Mouse (Mus musculus) adrenal gland, adult (tissue): Measurements from ENCODE around the gene Slc47a2.

Source experiments
- DNase-seq, 2 experiments: peaks; one replicate each; pipeline ENCODE4 v3.0.0; 2022 to 2023; ENCODE audit warnings: low spot score in 1 of 2; ENCODE audit not compliant: inconsistent age in 2 of 2

The Slc47a2 gene

DNA sequence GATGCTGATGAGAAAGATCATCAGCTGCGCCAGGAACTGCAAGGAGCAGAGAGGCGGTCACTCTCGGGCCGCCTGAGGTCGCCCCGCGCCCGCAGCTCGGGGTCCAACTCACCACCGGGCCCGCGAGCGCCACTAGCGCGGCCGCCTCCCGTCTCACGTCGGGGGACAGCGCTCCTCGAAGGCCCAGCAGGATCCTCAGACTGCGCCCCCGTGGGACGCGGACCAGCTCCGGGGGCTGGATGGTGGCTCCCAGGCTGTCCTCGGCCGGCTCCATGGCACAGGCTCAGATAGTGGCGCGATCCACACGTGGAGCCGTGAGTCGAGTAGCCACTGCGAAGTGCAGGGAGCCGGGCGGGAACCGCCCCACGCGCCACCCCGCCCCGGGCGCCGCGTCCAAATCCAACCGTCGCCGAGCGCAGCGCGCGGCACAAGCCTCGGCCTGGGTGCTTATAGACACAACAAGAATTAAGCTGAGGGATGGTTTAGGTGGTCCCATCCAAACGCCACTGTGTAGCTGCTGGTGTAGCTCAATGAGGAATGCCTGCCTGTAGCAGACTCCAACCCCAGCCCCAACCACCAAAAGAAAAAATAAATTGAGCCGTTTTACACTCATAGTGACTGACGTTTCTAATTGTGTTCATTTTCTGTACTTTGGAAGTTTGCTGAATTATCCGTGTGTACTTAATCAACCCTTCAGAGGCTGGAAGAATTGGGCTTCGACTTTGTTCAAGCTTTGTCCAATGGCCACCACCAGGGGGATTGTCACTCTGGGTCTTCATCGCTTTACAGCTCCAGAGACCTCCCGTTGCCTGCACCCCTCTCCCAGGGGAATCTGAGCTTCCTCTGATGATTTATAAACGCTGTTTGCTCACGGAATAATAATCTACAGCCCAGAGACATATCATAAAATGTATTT is at the start of gene Slc47a2:
Gene Slc47a2, minus strand, starts transcription at position 356 of the 916 bp plus-strand sequence.
- DNase-seq, result peak; percentile 5 to 44

GRCm38 (mm10) chr11:61388936-61389335 is 46.3 kb upstream of the Slc47a2 start:
- DNase-seq, result no peak

- peak in 1 of 2 experiments; percentile 61 for DNase-seq
These were observed 45.4 kb upstream of the Slc47a2 start for GRCm38 (mm10) chr11:61388012-61388411.

GRCm38 (mm10) chr11:61387233-61387632 is 44.6 kb upstream of the Slc47a2 start:
- DNase-seq, result no peak

DNA sequence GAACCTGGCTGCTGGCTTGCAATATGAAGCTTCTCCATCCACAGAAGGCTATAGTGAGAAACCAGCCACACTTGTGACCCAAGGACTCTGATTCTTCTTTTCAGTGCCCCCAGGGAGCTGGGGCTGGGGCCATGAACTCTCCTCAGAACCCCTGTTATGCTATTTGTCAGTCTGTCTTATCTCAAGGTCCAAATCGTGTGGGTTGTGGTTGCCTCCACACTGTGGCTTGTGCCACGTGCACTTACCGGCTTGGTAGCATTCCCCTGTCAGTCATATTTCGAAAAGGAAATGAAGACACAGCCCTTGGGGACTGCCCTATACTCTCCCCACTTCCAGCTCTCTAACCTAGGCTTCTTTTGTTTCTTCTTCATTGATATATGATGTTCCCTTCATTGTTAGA is 43.1 kb upstream of the Slc47a2 start:
- DNase-seq, result no peak

GRCm38 (mm10) chr11:61381272-61381671 is 38.6 kb upstream of the Slc47a2 start:
- DNase-seq, result no peak

DNA sequence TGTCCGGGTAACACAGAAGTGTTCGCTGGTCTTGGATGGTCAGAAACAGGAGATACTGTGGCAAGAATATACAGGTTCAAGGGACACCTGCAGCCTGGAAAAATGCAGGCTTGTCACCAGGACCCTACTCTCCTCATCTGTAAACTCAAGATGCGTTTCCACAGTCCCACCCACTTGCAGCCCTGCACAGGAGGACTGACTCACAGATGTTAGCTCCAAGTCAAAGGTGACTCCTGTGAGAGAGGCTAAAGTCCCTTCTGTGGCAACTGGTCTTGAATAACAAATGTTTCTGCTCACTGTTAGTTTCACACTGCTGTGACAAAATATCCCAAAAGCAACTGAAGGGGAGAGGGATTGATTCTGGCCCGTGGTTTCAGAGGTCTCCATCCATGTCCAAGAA is 36.0 kb upstream of the Slc47a2 start:
- DNase-seq, result no peak

DNA sequence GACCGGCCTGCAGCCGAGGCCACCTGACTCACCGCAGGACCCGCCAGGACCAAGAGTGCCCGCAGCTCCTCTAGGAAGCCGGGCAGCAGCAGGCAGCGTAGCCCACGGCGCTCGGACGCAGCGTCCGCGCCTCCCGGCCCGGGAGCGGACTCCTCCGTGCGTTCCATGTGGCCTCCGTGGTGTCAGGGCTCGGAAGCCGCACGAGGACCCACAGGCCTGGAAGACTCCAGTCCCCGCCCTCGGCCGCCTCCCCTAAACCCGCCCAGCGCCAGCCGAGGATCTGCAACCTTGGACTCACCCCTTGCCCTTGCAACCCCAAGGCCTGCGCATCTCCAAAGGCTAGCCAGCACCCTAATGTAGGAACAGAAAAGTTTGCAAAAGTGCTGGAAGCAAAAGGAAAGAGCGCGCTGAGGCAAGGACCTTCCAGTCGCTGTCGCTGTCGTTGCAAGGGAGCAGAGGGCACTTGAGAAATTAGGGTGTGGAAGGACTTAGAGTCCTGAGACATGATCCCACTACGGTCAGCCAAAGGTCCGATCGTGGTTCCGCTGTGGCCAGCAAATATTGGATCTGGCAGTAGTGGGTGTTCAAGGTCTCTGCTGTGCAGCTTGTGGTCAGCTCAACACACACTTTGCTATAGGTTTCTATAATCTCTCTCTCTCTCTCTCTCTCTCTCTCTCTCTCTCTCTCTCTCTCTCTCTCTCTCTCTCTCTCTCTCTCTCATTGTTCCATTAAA is 35.4 kb upstream of the Slc47a2 start, which contains the start of gene Slc47a1:
Gene Slc47a1, minus strand, starts transcription at position 465 of the 733 bp plus-strand sequence.
- DNase-seq, result peak; percentile 50 to 80

- DNase-seq, result no peak
These were observed 26.0 kb upstream of the Slc47a2 start for GRCm38 (mm10) chr11:61368668-61369067.

DNA sequence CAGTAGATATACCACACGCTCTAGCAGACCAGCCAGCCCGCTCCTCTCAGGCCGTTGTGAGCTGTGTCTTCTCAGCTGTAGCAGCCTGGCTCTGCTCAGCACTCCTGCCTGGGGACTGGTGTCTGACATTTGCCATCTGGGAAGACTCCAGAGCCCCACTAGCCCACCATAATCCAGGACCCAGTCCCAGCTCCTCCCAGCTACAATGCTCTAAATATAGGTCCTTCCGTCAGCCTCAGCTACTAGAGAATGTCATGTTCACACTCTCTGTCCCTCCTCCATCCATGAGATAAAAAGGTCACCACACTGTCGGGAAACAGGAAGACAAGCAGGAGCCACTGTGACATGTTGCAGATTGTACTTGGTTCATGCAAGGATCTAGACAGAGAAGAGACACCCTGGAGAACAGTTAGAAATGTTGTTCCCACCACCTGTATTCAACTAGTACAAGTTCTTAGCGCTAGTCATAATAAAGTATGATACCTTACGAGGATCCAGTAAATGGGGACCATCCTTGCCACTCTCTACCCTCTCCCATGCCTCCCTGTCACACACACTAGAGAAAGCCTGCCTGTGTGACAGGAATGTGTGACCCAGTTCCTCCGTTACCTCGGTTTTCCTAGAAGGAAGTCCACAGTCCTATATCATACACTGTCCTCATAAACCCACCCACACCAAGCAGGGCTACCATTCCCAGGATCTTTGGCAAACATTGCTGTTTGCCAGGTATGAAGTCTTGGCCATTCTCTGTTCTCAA is 24.0 kb upstream of the Slc47a2 start:
- DNase-seq, result no peak

DNA sequence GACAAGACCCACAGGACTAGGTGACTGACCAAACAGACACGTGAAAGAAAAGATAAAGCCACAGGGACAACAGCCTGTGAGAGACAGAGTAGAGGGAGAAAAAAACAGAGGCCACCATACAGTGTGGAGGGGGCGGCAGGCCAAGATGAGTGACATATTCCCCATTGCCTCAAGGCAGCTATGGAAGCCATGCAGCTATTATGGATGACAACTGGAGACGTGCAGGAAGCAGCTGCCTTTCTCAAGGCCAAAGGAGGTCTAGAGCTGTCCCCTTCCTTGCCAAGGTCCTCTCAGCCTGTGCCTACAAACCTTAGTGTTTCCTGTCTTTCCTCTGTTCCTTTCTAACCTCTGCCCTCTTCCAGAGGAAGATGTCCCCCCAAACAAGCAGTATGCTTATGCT is 23.3 kb upstream of the Slc47a2 start:
- DNase-seq, result no peak

GRCm38 (mm10) chr11:61364096-61364495 is 21.4 kb upstream of the Slc47a2 start:
- DNase-seq, result no peak

- no peak for DNase-seq
These were observed 19.0 kb upstream of the Slc47a2 start for GRCm38 (mm10) chr11:61361515-61362190.

GRCm38 (mm10) chr11:61356600-61356999 is 13.9 kb upstream of the Slc47a2 start:
- no peak for DNase-seq

GRCm38 (mm10) chr11:61356111-61356510 is 13.5 kb upstream of the Slc47a2 start:
- DNase-seq, result no peak

- peak in 1 of 2 experiments; percentile 42 for DNase-seq
These were observed 12.7 kb upstream of the Slc47a2 start for GRCm38 (mm10) chr11:61355351-61355750.

DNA sequence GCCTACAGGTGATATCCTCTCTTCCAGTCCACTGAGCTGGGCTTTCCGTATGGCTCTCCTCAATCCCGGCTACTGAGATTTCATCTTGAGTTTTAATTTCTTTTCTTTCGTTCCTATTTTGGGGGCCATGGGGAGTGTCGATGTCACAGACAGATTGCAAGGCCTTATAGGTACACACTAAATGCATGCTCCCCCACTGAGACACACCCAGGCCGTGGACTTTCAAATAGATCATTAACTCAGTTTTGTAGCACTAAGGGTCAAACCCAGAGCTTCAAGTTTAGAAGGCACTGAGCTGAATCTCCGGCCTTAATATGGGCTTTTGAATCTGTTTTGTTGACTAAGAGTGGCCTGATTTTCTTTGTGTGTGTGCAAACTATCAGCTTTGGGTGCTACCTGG is 11.7 kb upstream of the Slc47a2 start:
- DNase-seq, result no peak

DNA sequence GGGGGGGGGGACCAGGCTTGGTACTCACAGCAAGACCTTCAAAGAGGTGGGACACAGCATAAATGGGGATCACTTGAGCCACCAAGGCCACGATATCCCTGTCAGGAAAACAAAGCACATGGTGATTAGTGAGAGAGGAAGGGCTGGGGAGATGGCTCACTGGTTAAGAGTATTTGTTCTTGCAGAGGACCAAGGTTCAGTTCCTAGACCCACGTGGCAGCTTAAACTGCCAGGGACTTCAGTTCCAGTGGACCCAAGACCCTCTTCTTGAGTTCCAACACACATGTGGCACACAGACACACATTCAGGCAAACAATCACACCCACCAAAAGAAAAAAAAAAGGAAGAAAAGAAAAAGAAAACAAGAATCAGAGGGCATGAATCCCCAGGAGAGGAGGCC is 10.4 kb upstream of the Slc47a2 start:
- no peak for DNase-seq

DNA sequence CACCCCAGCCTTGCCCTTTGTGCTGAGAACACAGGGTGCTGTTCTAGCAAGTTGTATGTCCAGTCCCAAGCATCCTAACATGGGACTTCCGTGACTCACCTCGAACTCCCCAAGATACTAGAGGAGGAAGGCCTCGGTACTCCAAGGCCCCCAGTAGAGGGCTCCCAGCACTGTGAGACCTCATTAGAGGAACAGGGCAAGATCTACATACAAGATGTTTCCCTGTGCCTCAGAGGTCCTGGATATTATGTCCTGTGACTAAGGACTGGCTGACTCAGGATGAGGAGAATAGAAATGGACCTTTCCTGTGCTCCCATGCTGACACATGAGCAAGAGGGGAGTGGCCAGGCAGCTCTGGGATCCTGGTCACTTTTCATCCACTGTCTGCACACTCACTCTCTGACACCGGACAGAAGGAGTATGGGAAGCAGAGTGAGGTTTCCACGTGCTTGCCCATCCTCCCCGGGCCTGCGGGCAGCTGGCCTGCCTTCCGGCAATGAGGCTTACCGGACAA is 9.5 kb upstream of the Slc47a2 start:
- peak; percentile 13 to 33 for DNase-seq

GRCm38 (mm10) chr11:61349337-61349736 is 6.7 kb upstream of the Slc47a2 start:
- peak; percentile 59 to 90 for DNase-seq
